Mouse (Mus musculus) left cerebral cortex, postnatal 36 days (tissue): ENCODE measurements around the gene Kalrn. TPM values are rescaled to one million over a fixed set of nuclear protein-coding genes. Genes with fewer than 3 reads are reported as not detected.

Experiments used
- DNase-seq, 2 experiments: peaks; one replicate each; pipeline ENCODE4 v3.0.0; 2021 to 2022; ENCODE audit warnings: low spot score in 2 of 2, mixed read lengths in 1 of 2
- intact Hi-C: fragments of 180-260 bp; cut with DNase I; formaldehyde crosslinking; loops from one replicate; pipeline ENCODE4 v1.15.1; 2025
- total RNA-seq, 2 experiments: library from RNA; stranded (reverse); gene quantifications; 2 replicates each; pipeline ENCODE4 v1.2.3; 2021

The Kalrn gene
- total RNA-seq, 2 experiments from 2014 or later, result 564 to 585 TPM

- intact Hi-C loops, result loop anchor here (5.0 kb wide), 1 partner anchor 37 kb away; no protein-coding TSS in a partner anchor
- no peak for DNase-seq
These were observed 493.8 kb downstream of the Kalrn start for GRCm38 (mm10) chr16:34079511-34079910.

GRCm38 (mm10) chr16:34078732-34079131 is 494.6 kb downstream of the Kalrn start:
- peak; percentile 25 to 29 for DNase-seq
- intact Hi-C loops, result loop anchor here (5.0 kb wide), 1 partner anchor 36 kb away; no protein-coding TSS in a partner anchor

GRCm38 (mm10) chr16:34076101-34076500 is 497.2 kb downstream of the Kalrn start:
- DNase-seq, result no peak
- intact Hi-C loops, result loop anchor here (5.0 kb wide), 1 partner anchor 34 kb away; no protein-coding TSS in a partner anchor

- intact Hi-C loops, result no loop called here
- DNase-seq, result no peak
These were observed 499.4 kb downstream of the Kalrn start for GRCm38 (mm10) chr16:34073930-34074329.

GRCm38 (mm10) chr16:34072136-34072535 is 501.2 kb downstream of the Kalrn start:
- intact Hi-C loops, result no loop called here
- DNase-seq, result no peak

GRCm38 (mm10) chr16:34071223-34071825 is 502.0 kb downstream of the Kalrn start:
- intact Hi-C loops, result no loop called here
- DNase-seq, result no peak

GRCm38 (mm10) chr16:34069481-34069880 is 503.9 kb downstream of the Kalrn start:
- no peak for DNase-seq
- intact Hi-C loops, result no loop called here

GRCm38 (mm10) chr16:34066922-34067321 is 506.4 kb downstream of the Kalrn start:
- no peak for DNase-seq
- intact Hi-C loops, result no loop called here

GRCm38 (mm10) chr16:34066376-34066775 is 507.0 kb downstream of the Kalrn start:
- intact Hi-C loops, result no loop called here
- DNase-seq, result no peak

GRCm38 (mm10) chr16:34063313-34063712 is 510.0 kb downstream of the Kalrn start:
- intact Hi-C loops, result no loop called here
- DNase-seq, result no peak

GRCm38 (mm10) chr16:34061661-34062060 is 511.7 kb downstream of the Kalrn start:
- DNase-seq, result no peak
- intact Hi-C loops, result no loop called here

- intact Hi-C loops, result no loop called here
- no peak for DNase-seq
These were observed 514.7 kb downstream of the Kalrn start for GRCm38 (mm10) chr16:34058611-34059010.

GRCm38 (mm10) chr16:34057464-34057863 is 515.9 kb downstream of the Kalrn start:
- no peak for DNase-seq
- intact Hi-C loops, result no loop called here

- no peak for DNase-seq
- intact Hi-C loops, result no loop called here
These were observed 516.8 kb downstream of the Kalrn start for GRCm38 (mm10) chr16:34056418-34057111.

GRCm38 (mm10) chr16:34050090-34050489 is 523.2 kb downstream of the Kalrn start:
- DNase-seq, result no peak
- intact Hi-C loops, result no loop called here

- DNase-seq, result no peak
- intact Hi-C loops, result no loop called here
These were observed 524.0 kb downstream of the Kalrn start for GRCm38 (mm10) chr16:34049361-34049760.

- intact Hi-C loops, result no loop called here
- DNase-seq, result no peak
These were observed 525.1 kb downstream of the Kalrn start for GRCm38 (mm10) chr16:34048232-34048631.

GRCm38 (mm10) chr16:34047543-34047942 is 525.8 kb downstream of the Kalrn start:
- intact Hi-C loops, result no loop called here
- DNase-seq, result no peak

- DNase-seq, result no peak
- intact Hi-C loops, result no loop called here
These were observed 526.3 kb downstream of the Kalrn start for GRCm38 (mm10) chr16:34047006-34047360.

- intact Hi-C loops, result no loop called here
- DNase-seq, result peak; percentile 36 to 44
These were observed 526.9 kb downstream of the Kalrn start for GRCm38 (mm10) chr16:34046268-34047005.

- DNase-seq, result no peak
- intact Hi-C loops, result loop anchor here (5.0 kb wide), 2 partner anchors 33 to 48 kb away; no protein-coding TSS in a partner anchor
These were observed 528.8 kb downstream of the Kalrn start for GRCm38 (mm10) chr16:34044539-34044938.
